Mouse (Mus musculus) brown adipose tissue, adult 24 weeks (tissue): ENCODE data around the gene Trim47. TPM values are rescaled to one million over a fixed set of nuclear protein-coding genes. Genes with fewer than 3 reads are reported as not detected.
A peak's percentile ranks its signal among the peaks of the same experiment; 100 is the strongest.

Experiments
- H3K27ac ChIP-seq: fragments of 200-500 bp; replicated peaks from 2 replicates; pipeline ENCODE4 v1.5.1; 2012; ENCODE audit warnings: low read depth, mild to moderate bottlenecking, low read length
- H3K4me1 ChIP-seq: fragments of 200-500 bp; 2 replicates; pipeline ENCODE4 v1.6.1; 2012; ENCODE audit warnings: low read length, mixed read lengths; ENCODE audit not compliant: control insufficient read depth, insufficient read depth, insufficient read length
- H3K4me3 ChIP-seq: fragments of 200-500 bp; 2 replicates; pipeline ENCODE4 v1.5.1; 2012; ENCODE audit warnings: low read depth, mild to moderate bottlenecking, low read length, moderate library complexity; ENCODE audit not compliant: insufficient read depth
- polyA plus RNA-seq: library from polyadenylated mRNA; stranded (reverse); fragments of >200 nt; gene quantifications from 2 replicates; pipeline ENCODE4 v1.2.4, GENCODE M21; 2012; ENCODE audit not compliant: missing spikeins, insufficient read depth, insufficient read length

The Trim47 gene
- polyA plus RNA-seq, 1 experiment: 4.6 TPM

- peaks cover 11% of the 10 kb centered on the region for H3K4me1 ChIP-seq
- no peak overlapping the region for H3K27ac ChIP-seq
- H3K4me3 ChIP-seq: no peak overlapping the region
Observed at GRCm38 (mm10) chr11:116091591-116091990, 35.4 kb downstream of the Trim47 start.

GRCm38 (mm10) chr11:116089545-116089944 lies 37.5 kb downstream of the Trim47 start:
- H3K4me1 ChIP-seq: peaks cover 12% of the 10 kb centered on the region
- no peak overlapping the region for H3K27ac ChIP-seq
- H3K4me3 ChIP-seq: no peak overlapping the region

- Histone ChIP-seq H3K4me3 (no peak overlapping the region), H3K27ac (no peak overlapping the region), H3K4me1 (peaks cover 8% of the 10 kb centered on the region)
Observed at GRCm38 (mm10) chr11:116088741-116089394, 38.1 kb downstream of the Trim47 start.

- no peak overlapping the region for H3K4me3 ChIP-seq
- peaks cover 8% of the 10 kb centered on the region; the same call in 1 of the 2 replicates for H3K4me1 ChIP-seq
- no peak overlapping the region for H3K27ac ChIP-seq
Observed at GRCm38 (mm10) chr11:116088188-116088587, 38.8 kb downstream of the Trim47 start.

- peak overlapping the region; percentile 94 for H3K27ac ChIP-seq
- H3K4me3 ChIP-seq: peak overlapping the region; percentile 72
Observed at GRCm38 (mm10) chr11:116087194-116088130, 39.5 kb downstream of the Trim47 start.

DNA sequence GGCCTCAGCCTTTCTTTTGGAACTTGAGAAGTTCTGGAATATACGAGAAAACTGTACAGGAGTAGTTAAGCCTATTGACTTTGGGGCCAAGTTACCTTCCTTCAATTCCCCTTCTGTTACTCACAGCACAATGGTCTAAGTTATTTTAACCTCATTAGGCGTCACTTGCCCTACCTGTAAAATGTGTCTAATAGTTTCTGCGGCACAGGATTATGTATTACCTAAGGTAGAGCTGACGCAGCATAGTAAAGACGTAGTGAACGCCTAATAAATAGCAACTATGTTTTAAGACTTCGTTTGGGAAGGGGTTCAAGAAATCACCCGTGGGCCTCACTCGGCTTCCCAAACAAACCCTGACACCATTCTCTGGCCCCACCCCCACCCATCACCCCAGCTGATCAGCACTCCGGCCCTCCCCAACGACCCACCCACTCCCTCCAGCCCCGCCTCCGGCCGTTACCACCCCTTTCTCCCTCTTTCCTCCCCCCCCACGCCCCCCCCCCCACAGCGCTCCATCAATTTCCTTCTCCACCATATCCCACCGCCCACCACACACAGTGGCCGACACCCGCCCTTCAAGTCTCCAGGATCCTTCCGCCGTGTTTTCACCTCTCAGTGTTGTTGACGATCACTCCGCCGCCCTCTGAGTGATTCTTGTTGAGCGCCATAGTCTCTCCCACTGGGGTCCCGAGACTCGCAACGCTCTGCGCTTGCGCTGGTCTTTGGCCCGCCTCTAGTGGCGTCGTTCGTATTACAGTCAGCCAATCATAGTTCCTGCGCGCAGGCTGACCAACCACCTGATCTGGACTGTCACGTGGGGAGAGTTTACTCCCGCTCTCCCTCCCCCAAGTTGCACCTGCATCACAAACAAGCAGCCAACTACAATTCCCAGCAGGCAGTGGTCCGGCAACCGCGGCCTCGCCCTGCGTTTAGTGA lies 40.5 kb downstream of the Trim47 start, which contains the start of gene Wbp2:
Wbp2 (minus strand) TSS at position 738 of the 936 bp plus-strand sequence.
- Histone ChIP-seq H3K4me1 (peaks cover 8% of the 10 kb centered on the region; the same call in 1 of the 2 replicates), H3K27ac (peak within 1 kb of the TSS; percentile 94), H3K4me3 (peak within 1 kb of the TSS; percentile 75)

More at GRCm38 (mm10) chr11:116087194-116088130, 39.5 kb downstream of the Trim47 start:
- H3K4me1 ChIP-seq: peaks cover 8% of the 10 kb centered on the region; the same call in 1 of the 2 replicates

DNA sequence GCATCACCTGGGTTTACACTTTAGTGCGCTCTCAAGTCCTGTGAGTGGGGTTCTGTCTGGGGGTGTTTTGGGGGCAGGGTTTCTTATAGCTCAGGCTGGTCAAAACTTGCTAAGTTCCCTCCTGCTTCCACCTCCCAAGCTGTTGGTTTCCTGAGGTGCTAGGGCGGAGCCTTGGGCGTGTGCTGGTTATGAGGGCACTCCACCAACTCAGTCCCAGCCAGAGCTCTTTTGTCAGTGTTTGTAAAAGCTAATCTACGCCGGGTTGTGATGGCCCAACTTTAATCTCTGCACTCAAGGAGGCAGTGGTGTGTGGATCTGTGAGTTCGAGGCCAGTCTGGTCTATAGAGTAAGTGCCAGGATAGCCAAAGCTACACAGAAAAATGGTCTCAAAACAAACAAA lies 42.8 kb downstream of the Trim47 start:
- H3K27ac ChIP-seq: no peak overlapping the region
- peaks cover 8% of the 10 kb centered on the region; the same call in 1 of the 2 replicates for H3K4me1 ChIP-seq
- H3K4me3 ChIP-seq: no peak overlapping the region

DNA sequence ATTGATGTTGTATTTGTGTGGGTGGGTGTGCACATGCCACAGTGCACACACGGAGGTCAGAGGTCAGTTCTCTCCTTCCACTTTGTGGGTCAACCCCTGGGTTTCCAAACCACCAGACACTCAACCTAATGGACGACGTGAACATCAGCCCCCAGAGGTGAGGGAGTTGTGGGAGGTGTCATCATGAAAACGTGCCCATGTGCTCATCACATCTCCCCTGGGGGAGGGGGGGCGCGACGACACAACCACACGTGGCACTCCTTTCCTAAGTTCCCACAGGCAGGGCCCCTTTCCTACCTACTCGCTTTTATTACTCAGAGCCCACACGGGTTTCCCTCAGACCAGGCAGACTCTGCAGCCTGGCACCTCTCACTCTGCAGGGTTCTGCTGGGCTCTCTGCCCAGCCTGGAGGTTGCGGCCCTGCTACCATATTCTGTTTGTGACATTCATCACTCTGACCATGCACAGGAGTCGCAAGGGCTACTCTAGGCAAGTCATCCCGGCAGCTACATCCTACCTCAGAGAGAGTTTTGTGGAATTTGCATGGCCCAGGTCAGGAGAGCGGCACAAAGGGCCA lies 43.8 kb downstream of the Trim47 start:
- peaks cover 8% of the 10 kb centered on the region; the same call in 1 of the 2 replicates for H3K4me1 ChIP-seq
- no peak overlapping the region for H3K27ac ChIP-seq
- no peak overlapping the region for H3K4me3 ChIP-seq

- Histone ChIP-seq H3K27ac (no peak overlapping the region), H3K4me3 (no peak overlapping the region), H3K4me1 (peaks cover 4% of the 10 kb centered on the region; the same call in 1 of the 2 replicates)
Observed at GRCm38 (mm10) chr11:116081081-116081480, 45.9 kb downstream of the Trim47 start.

GRCm38 (mm10) chr11:116079511-116079910 lies 47.5 kb downstream of the Trim47 start:
- H3K27ac ChIP-seq: no peak overlapping the region
- H3K4me1 ChIP-seq: no peaks in the 10 kb centered on the region
- no peak overlapping the region for H3K4me3 ChIP-seq

GRCm38 (mm10) chr11:116078676-116079320 lies 48.2 kb downstream of the Trim47 start:
- no peak overlapping the region for H3K27ac ChIP-seq
- no peaks in the 10 kb centered on the region for H3K4me1 ChIP-seq
- H3K4me3 ChIP-seq: no peak overlapping the region

DNA sequence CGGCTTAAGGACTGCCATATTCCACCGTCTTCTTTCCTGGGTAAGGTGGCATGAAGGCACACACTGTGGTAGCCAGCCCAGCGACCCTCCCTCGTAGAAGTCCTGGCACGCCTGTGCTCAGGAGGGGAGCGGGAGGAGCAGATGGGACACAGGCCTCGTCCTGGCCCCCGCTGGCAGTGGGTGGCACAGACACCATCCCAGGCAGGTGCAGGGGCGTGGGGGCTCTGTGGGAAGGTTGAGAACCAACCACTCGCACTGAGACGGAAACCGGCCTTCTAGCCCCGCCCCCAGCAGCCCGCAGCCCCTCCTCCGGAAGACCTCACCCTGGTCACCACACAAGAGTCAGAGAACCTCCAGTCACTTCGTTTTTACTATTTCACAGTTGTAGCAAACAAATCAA lies 48.8 kb downstream of the Trim47 start:
- Histone ChIP-seq H3K27ac (no peak overlapping the region), H3K4me3 (peak overlapping the region; percentile 38), H3K4me1 (no peaks in the 10 kb centered on the region)

GRCm38 (mm10) chr11:116077446-116078204 lies 49.4 kb downstream of the Trim47 start, which contains the start of gene Unc13d:
Gene Unc13d (minus strand): TSS chr11:116077961.
- Histone ChIP-seq H3K4me1 (no peaks in the 10 kb centered on the region), H3K4me3 (peak within 1 kb of the TSS; percentile 38), H3K27ac (no peak within 1 kb of the TSS)
